Mouse (Mus musculus) kidney, adult 2 months (tissue): ENCODE results near the gene Emg1. TPM values are rescaled to one million over a fixed set of nuclear protein-coding genes. Genes with fewer than 3 reads are reported as not detected.

Experiments
- DNase-seq: peaks from one replicate; pipeline ENCODE4 v3.0.0; 2021
- H3K27ac ChIP-seq: fragments of 200-500 bp; 2 replicates; pipeline ENCODE4 v1.5.1; 2012; ENCODE audit warnings: low read depth, low read length, control low read depth, inconsistent platforms; ENCODE audit not compliant: insufficient read depth
- H3K27me3 ChIP-seq: fragments of 200-500 bp; replicated peaks from 2 replicates; pipeline ENCODE4 v1.6.1; 2012; ENCODE audit warnings: mild to moderate bottlenecking, moderate library complexity, low read length, inconsistent platforms; ENCODE audit not compliant: control insufficient read depth, insufficient read depth
- H3K36me3 ChIP-seq: fragments of 200-500 bp; 2 replicates; pipeline ENCODE4 v1.6.1; 2012; ENCODE audit warnings: mild to moderate bottlenecking, moderate library complexity, low read length, inconsistent platforms; ENCODE audit not compliant: control insufficient read depth, insufficient read depth
- H3K4me1 ChIP-seq: fragments of 200-500 bp; 2 replicates; pipeline ENCODE4 v1.6.1; 2011; ENCODE audit warnings: low read length; ENCODE audit not compliant: control insufficient read depth, insufficient read depth
- H3K4me3 ChIP-seq: fragments of 200-500 bp; 2 replicates; pipeline ENCODE4 v1.5.1; 2011; ENCODE audit warnings: mild to moderate bottlenecking, low read depth, low read length, control low read depth; ENCODE audit not compliant: insufficient read depth
- CTCF ChIP-seq: fragments of 200-500 bp; conservative IDR thresholded peaks from 2 replicates; pipeline ENCODE4 v1.5.1; 2011; ENCODE audit warnings: low read depth, mild to moderate bottlenecking, control low read depth, low read length, moderate library complexity, mixed read lengths; ENCODE audit not compliant: insufficient read depth, insufficient read length
- POLR2A ChIP-seq: fragments of 200-500 bp; IDR thresholded peaks from one replicate; pipeline ENCODE4 v1.6.1; 2011; ENCODE audit warnings: low read depth, low read length, control low read depth
- WGBS: fragments of 180-500 bp; shearing (Covaris S2); methylation state at CpG from one replicate; pipeline ENCODE4 v1.1.7; 2018; 5-methylcytosine and 5-hydroxymethylcytosine counted together
- polyA plus RNA-seq: library from polyadenylated mRNA; depleted of rRNA; stranded (reverse); fragments of >200 nt; gene quantifications from 2 replicates; pipeline ENCODE4 v1.2.3, GENCODE M21; 2012; rRNA removed

Emg1 gene
- polyA plus RNA-seq, 1 experiment, result 67.4 TPM

DNA sequence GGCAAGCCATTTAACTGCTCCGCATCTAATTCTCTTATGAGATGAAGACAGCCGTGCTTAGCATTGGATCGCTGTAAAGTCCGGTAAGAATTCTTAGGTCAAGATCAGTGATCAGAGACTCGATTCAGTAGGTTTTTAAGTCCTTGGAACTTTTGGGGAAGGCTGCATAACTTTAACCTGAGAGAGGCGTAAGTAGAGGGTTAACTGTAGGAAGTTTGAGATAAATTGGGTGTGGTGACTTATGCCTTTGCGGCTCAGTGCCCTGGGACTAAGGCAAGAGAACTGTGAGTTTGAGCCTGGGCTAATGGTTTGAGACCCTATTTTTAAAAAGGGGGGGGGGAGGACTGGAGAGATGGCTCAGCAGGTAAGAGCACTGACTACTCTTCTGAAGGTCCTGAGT, 47.7 kb downstream of the Emg1 start:
- Histone ChIP-seq H3K27me3 (no peaks in the 10 kb centered on the region), H3K4me1 (peaks cover 8% of the 10 kb centered on the region; the same call in 1 of the 2 replicates), H3K27ac (no peak overlapping the region), H3K4me3 (peak overlapping the region; percentile 17; the same call in 1 of the 2 replicates), H3K36me3 (no peaks in the 10 kb centered on the region)
- 49% methylated on average over 7 of the region's 7 CpGs for WGBS
- no peak for TF ChIP-seq CTCF
- DNase-seq, result no peak

DNA sequence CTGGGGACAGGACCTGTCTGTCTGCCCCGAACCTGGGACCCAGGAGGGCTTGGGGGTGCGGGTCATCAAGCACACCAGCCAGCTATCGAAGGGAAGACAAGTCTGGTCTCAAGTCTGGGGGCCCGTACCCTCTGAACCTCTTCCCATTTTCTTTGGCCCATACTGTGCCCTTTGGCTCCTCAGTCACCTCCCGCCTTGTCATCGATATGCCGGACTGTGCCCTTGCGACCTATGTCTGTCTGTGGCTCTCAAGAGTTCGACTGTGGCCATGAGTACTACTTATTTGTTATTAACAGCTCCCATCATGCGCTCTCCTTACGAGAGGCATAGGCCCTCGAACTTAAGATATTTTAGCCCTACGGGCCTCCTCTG, 48.6 kb downstream of the Emg1 start:
- peak overlapping the region; percentile 84 for H3K4me3 ChIP-seq

GRCm38 (mm10) chr6:124662477-124663423, 49.2 kb downstream of the Emg1 start, which contains the start of gene Lpcat3:
Gene Lpcat3, plus strand, starts transcription at chr6:124663027.
- Histone ChIP-seq H3K4me1 (peaks cover 8% of the 10 kb centered on the region; the same call in 1 of the 2 replicates), H3K4me3 (peak within 1 kb of the TSS; percentile 84), H3K27me3 (no peaks in the 10 kb centered on the region), H3K36me3 (no peaks in the 10 kb centered on the region), H3K27ac (peak within 1 kb of the TSS; percentile 90)
- WGBS, result under 1% methylated on average over 83 of the region's 87 CpGs
- DNase-seq, result peak; percentile 100
- TF ChIP-seq POLR2A (no peak), CTCF (peak; percentile 60)

More for the DNA sequence above, 48.6 kb downstream of the Emg1 start:
- Histone ChIP-seq H3K27ac (peak overlapping the region; percentile 90), H3K27me3 (no peaks in the 10 kb centered on the region), H3K4me1 (peaks cover 8% of the 10 kb centered on the region; the same call in 1 of the 2 replicates), H3K36me3 (no peaks in the 10 kb centered on the region)
- peak; percentile 58 for DNase-seq
- no peak for TF ChIP-seq POLR2A
- no peak for TF ChIP-seq CTCF
- WGBS, result 9% methylated on average over 13 of the region's 13 CpGs

GRCm38 (mm10) chr6:124661995-124662394, 50.0 kb downstream of the Emg1 start:
- no peak for TF ChIP-seq POLR2A
- no peak for TF ChIP-seq CTCF
- Histone ChIP-seq H3K4me1 (peaks cover 5% of the 10 kb centered on the region; the same call in 1 of the 2 replicates), H3K27me3 (no peaks in the 10 kb centered on the region), H3K4me3 (peak overlapping the region; percentile 48), H3K27ac (no peak overlapping the region), H3K36me3 (no peaks in the 10 kb centered on the region)
- DNase-seq, result no peak
- 35% methylated on average over 6 of the region's 6 CpGs for WGBS

DNA sequence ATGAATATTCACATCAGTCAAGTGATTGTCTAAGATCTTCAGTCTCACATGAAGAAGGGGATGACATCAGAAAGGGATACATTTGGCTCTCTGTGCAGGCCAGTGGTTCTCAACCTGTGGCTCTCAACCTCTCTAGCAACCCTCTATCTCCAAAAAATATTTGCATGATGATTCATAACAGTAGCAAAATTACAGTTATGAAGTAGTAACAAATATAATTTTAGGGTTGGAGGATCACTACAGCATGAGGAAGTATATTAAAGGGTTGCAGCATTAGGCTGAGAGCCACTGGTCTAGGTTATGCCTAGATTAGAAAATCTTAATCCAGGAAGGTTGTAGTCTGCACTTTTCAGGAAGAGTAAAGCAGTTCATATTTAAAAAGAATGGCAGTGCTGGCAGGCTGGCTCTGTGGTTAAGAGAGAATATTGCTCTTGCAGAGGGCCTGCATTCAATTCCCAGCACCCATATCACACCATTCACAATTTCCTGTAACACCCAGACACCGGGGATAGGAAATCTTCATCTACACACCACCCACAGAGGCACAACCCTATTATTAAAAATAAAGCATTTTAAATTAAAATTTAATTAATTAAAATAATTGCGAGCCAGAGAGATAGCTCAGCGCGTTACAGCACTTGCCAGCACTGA, 50.7 kb downstream of the Emg1 start:
- WGBS, result 95% methylated on average over 4 of the region's 4 CpGs
- no peak for TF ChIP-seq POLR2A
- no peak for TF ChIP-seq CTCF
- Histone ChIP-seq H3K27me3 (no peaks in the 10 kb centered on the region), H3K36me3 (no peaks in the 10 kb centered on the region), H3K27ac (no peak overlapping the region), H3K4me3 (no peak overlapping the region), H3K4me1 (peaks cover 1% of the 10 kb centered on the region; the same call in 1 of the 2 replicates)
- DNase-seq, result no peak

DNA sequence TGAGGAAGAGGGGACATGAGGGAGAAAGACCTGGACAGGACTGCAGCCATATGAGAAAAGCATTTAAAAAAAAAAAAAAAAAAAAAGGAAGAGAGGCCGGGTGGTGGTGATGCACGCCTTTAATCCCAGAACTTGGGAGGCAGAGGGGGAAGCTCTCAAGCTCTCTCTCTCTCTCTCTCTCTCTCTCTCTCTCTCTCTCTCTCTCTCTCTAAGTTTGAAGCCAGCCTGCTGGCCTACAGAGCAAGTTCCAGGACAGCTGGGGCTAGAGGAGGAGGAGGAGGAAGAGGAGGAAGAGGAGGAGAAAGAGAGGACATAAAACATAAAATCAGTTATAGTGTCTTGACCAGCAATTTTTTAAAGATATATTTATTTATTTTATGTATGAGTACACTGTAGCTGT, 53.9 kb downstream of the Emg1 start:
- 69% methylated on average over 2 of the region's 2 CpGs for WGBS
- no peak overlapping the region for H3K27ac ChIP-seq
- H3K36me3 ChIP-seq, result no peaks in the 10 kb centered on the region
- DNase-seq, result no peak
- H3K27me3 ChIP-seq, result no peaks in the 10 kb centered on the region
- no peak overlapping the region for H3K4me3 ChIP-seq
- TF ChIP-seq CTCF, result no peak
- no peak for TF ChIP-seq POLR2A
- no peaks in the 10 kb centered on the region for H3K4me1 ChIP-seq

GRCm38 (mm10) chr6:124655893-124656292, 56.1 kb downstream of the Emg1 start:
- TF ChIP-seq POLR2A, result no peak
- no peak for TF ChIP-seq CTCF
- Histone ChIP-seq H3K4me1 (no peaks in the 10 kb centered on the region), H3K27ac (no peak overlapping the region), H3K4me3 (no peak overlapping the region), H3K36me3 (no peaks in the 10 kb centered on the region), H3K27me3 (no peaks in the 10 kb centered on the region)
- DNase-seq, result no peak
- WGBS, result 56% methylated on average over 6 of the region's 6 CpGs

Other genes starting within 250 kb of the Emg1 start
- gene Clstn3, start 247.4 kb downstream of the Emg1 start, polyA plus RNA-seq, result 12.6 and 15.5 TPM in 2 replicates
- gene C1rl, start 219.1 kb downstream of the Emg1 start, polyA plus RNA-seq, result 14.2 and 14.3 TPM in 2 replicates
- 24.8 and 26.5 TPM in 2 replicates for gene C1ra, start 199.8 kb downstream of the Emg1 start, polyA plus RNA-seq
- 34.0 and 38.1 TPM in 2 replicates for gene C1s1, start 169.8 kb downstream of the Emg1 start, polyA plus RNA-seq
- not detected in 2 replicates for gene C1rb, start 141.9 kb downstream of the Emg1 start, polyA plus RNA-seq
- gene C1s2, start 76.1 kb downstream of the Emg1 start, polyA plus RNA-seq, result 0.18 and 0.20 TPM in 2 replicates
- gene Lpcat3, start 49.2 kb downstream of the Emg1 start, polyA plus RNA-seq, result 215 and 231 TPM in 2 replicates
- gene Phb2, start 158 bp upstream of the Emg1 start, polyA plus RNA-seq, result 181 and 193 TPM in 2 replicates
- gene Ptpn6, start 26.5 kb upstream of the Emg1 start, polyA plus RNA-seq, result 21.5 and 31.7 TPM in 2 replicates
- 387 and 474 TPM in 2 replicates for gene Grcc10, start 29.2 kb upstream of the Emg1 start, polyA plus RNA-seq
- gene Gm45234, start 43.8 kb upstream of the Emg1 start, polyA plus RNA-seq, result not detected in 2 replicates
- 49.1 and 65.4 TPM in 2 replicates for gene Atn1, start 44.3 kb upstream of the Emg1 start, polyA plus RNA-seq
- gene Eno2, start 57.5 kb upstream of the Emg1 start, polyA plus RNA-seq, result 2.6 and 3.2 TPM in 2 replicates
- 0.41 and 0.66 TPM in 2 replicates for gene Lrrc23, start 67.5 kb upstream of the Emg1 start, polyA plus RNA-seq
- gene Spsb2, start 96.5 kb upstream of the Emg1 start, polyA plus RNA-seq, result 33.7 and 36.7 TPM in 2 replicates
- 1,044 and 1,055 TPM in 2 replicates for gene Tpi1, start 102.1 kb upstream of the Emg1 start, polyA plus RNA-seq
- gene Usp5, start 117.3 kb upstream of the Emg1 start, polyA plus RNA-seq, result 66.2 and 74.0 TPM in 2 replicates
- 4.2 and 4.3 TPM in 2 replicates for gene Cdca3, start 117.4 kb upstream of the Emg1 start, polyA plus RNA-seq
- gene Gnb3, start 128.1 kb upstream of the Emg1 start, polyA plus RNA-seq, result 0.16 and 0.41 TPM in 2 replicates
- gene P3h3, start 145.6 kb upstream of the Emg1 start, polyA plus RNA-seq, result 15.8 and 19.1 TPM in 2 replicates
- gene Gpr162, start 151.8 kb upstream of the Emg1 start, polyA plus RNA-seq, result 4.0 and 5.6 TPM in 2 replicates
- 0.57 and 4.3 TPM in 2 replicates for gene Cd4, start 176.0 kb upstream of the Emg1 start, polyA plus RNA-seq
- 0.80 and 1.5 TPM in 2 replicates for gene Lag3, start 199.5 kb upstream of the Emg1 start, polyA plus RNA-seq
- gene Ptms, start 207.9 kb upstream of the Emg1 start, polyA plus RNA-seq, result 1,732 and 2,839 TPM in 2 replicates
- gene Mlf2, start 219.2 kb upstream of the Emg1 start, polyA plus RNA-seq, result 402 and 403 TPM in 2 replicates